Mouse (Mus musculus): Measurements from ENCODE around the gene Fitm2. TPM values are rescaled to one million over a fixed set of nuclear protein-coding genes. Genes with fewer than 3 reads are reported as not detected.

Fitm2 gene
- polyA plus RNA-seq, 1 experiment from 2014 or later, result 18.3 TPM

GRCm38 (mm10) chr2:163420366-163420886 is 52.0 kb downstream of the Fitm2 start:
- 39% methylated on average over 10 of the region's 10 CpGs for WGBS

GRCm38 (mm10) chr2:163419346-163420045 is 52.9 kb downstream of the Fitm2 start:
- H3K4me3 ChIP-seq (replicated peaks), result peak overlapping the region; percentile 97
- peak; percentile 99 for ATAC-seq (ENCODE audit: low FRiP score)
- H3K36me3 ChIP-seq, result peaks cover 9% of the 10 kb centered on the region
- H3K9ac ChIP-seq (replicated peaks), result peak overlapping the region; percentile 93
- WGBS, result under 1% methylated on average over 70 of the region's 71 CpGs
- peaks cover 35% of the 10 kb centered on the region for H3K4me1 ChIP-seq
- H3K4me2 ChIP-seq, result peak overlapping the region; percentile 90
- peak overlapping the region; percentile 90 for H3K27ac ChIP-seq (replicated peaks)
- H3K27me3 ChIP-seq (replicated peaks), result no peaks in the 10 kb centered on the region
- no peaks in the 10 kb centered on the region for H3K9me3 ChIP-seq (replicated peaks)

More at GRCm38 (mm10) chr2:163420366-163420886, 52.0 kb downstream of the Fitm2 start:
- peaks cover 35% of the 10 kb centered on the region for H3K4me1 ChIP-seq
- no peaks in the 10 kb centered on the region for H3K9me3 ChIP-seq (replicated peaks)
- H3K27ac ChIP-seq (replicated peaks), result 0 out of 2 replicates have a peak overlapping the region, but pooled peaks have one; percentile 90
- H3K27me3 ChIP-seq (replicated peaks), result no peaks in the 10 kb centered on the region
- H3K36me3 ChIP-seq, result 0 out of 2 replicates have a peak, but pooled peaks cover 5% of the 10 kb centered on the region
- ATAC-seq (ENCODE audit: low FRiP score), result no peak
- peak overlapping the region; percentile 81 for H3K4me2 ChIP-seq
- H3K4me3 ChIP-seq (replicated peaks), result peak overlapping the region; percentile 97
- H3K9ac ChIP-seq (replicated peaks), result peak overlapping the region; percentile 89

- Histone ChIP-seq H3K4me2 (peak overlapping the region; percentile 90), H3K4me1 (peaks cover 35% of the 10 kb centered on the region), H3K27ac (replicated peaks) (peak overlapping the region; percentile 83), H3K9ac (replicated peaks) (peak overlapping the region; percentile 93), H3K9me3 (replicated peaks) (no peaks in the 10 kb centered on the region), H3K27me3 (replicated peaks) (no peaks in the 10 kb centered on the region), H3K4me3 (replicated peaks) (peak overlapping the region; percentile 97), H3K36me3 (peaks cover 13% of the 10 kb centered on the region)
- WGBS, result under 1% methylated on average over 46 of the region's 50 CpGs
- ATAC-seq (ENCODE audit: low FRiP score), result peak; percentile 2; the same call in 1 of the 2 replicates
These were observed 53.5 kb downstream of the Fitm2 start for GRCm38 (mm10) chr2:163418841-163419345.

GRCm38 (mm10) chr2:163417830-163418229 is 54.6 kb downstream of the Fitm2 start:
- Histone ChIP-seq H3K27ac (replicated peaks) (no peak overlapping the region), H3K4me3 (replicated peaks) (peak overlapping the region; percentile 97), H3K36me3 (peaks cover 12% of the 10 kb centered on the region), H3K9me3 (replicated peaks) (no peaks in the 10 kb centered on the region), H3K4me1 (peaks cover 35% of the 10 kb centered on the region), H3K9ac (replicated peaks) (peak overlapping the region; percentile 93), H3K4me2 (peak overlapping the region; percentile 90), H3K27me3 (replicated peaks) (no peaks in the 10 kb centered on the region)
- no peak for ATAC-seq (ENCODE audit: low FRiP score)

GRCm38 (mm10) chr2:163417026-163417425 is 55.4 kb downstream of the Fitm2 start:
- no peak overlapping the region for H3K27ac ChIP-seq (replicated peaks)
- H3K9me3 ChIP-seq (replicated peaks), result no peaks in the 10 kb centered on the region
- 95% methylated on average over 6 of the region's 6 CpGs for WGBS
- peaks cover 15% of the 10 kb centered on the region for H3K36me3 ChIP-seq
- peaks cover 35% of the 10 kb centered on the region for H3K4me1 ChIP-seq
- H3K27me3 ChIP-seq (replicated peaks), result no peaks in the 10 kb centered on the region
- no peak overlapping the region for H3K9ac ChIP-seq (replicated peaks)
- H3K4me2 ChIP-seq, result no peak overlapping the region
- no peak for ATAC-seq (ENCODE audit: low FRiP score)
- no peak overlapping the region for H3K4me3 ChIP-seq (replicated peaks)

Other genes with a start within 250 kb of the Fitm2 start
- gene Jph2, start 74.6 kb downstream of the Fitm2 start, polyA plus RNA-seq (2015; fragmentation: Nextera tagmentation; extraction: Ambion mirVana), result 0.96 and 2.0 TPM in 2 replicates
- gene Oser1, start 47.9 kb downstream of the Fitm2 start, polyA plus RNA-seq (2015; fragmentation: Nextera tagmentation; extraction: Ambion mirVana), result 72.6 and 82.1 TPM in 2 replicates
- 108 and 129 TPM in 2 replicates for gene Gdap1l1, start 34.2 kb downstream of the Fitm2 start, polyA plus RNA-seq (2015; fragmentation: Nextera tagmentation; extraction: Ambion mirVana)
- 0.18 TPM in 1 of 2 replicates, not detected in the other for gene R3hdml, start 19.7 kb upstream of the Fitm2 start, polyA plus RNA-seq (2015; fragmentation: Nextera tagmentation; extraction: Ambion mirVana)
- 0.04 and 5.2 TPM in 2 replicates for gene Hnf4a, start 34.2 kb upstream of the Fitm2 start, polyA plus RNA-seq (2015; fragmentation: Nextera tagmentation; extraction: Ambion mirVana)
- 37.5 and 39.1 TPM in 2 replicates for gene Ttpal, start 129.7 kb upstream of the Fitm2 start, polyA plus RNA-seq (2015; fragmentation: Nextera tagmentation; extraction: Ambion mirVana)
- 33.6 and 41.2 TPM in 2 replicates for gene Serinc3, start 172.5 kb upstream of the Fitm2 start, polyA plus RNA-seq (2015; fragmentation: Nextera tagmentation; extraction: Ambion mirVana)
- 107 and 110 TPM in 2 replicates for gene Pkig, start 185.8 kb upstream of the Fitm2 start, polyA plus RNA-seq (2015; fragmentation: Nextera tagmentation; extraction: Ambion mirVana)